Mouse (Mus musculus) layer of hippocampus, adult 18-20 months (tissue): ENCODE results near the gene Fam160a1. TPM values are rescaled to one million over a fixed set of nuclear protein-coding genes. Genes with fewer than 3 reads are reported as not detected.

Experiments used
- DNase-seq, 2 experiments: peaks; one replicate each; pipeline ENCODE4 v3.0.0; 2022; ENCODE audit warnings: low spot score in 2 of 2
- total RNA-seq, 2 experiments: library from RNA; stranded (reverse); gene quantifications; 2 replicates each; pipeline ENCODE4 v1.2.3; 2021

The Fam160a1 gene
- total RNA-seq, 2 experiments from 2014 or later, result 10.1 to 10.5 TPM

DNA sequence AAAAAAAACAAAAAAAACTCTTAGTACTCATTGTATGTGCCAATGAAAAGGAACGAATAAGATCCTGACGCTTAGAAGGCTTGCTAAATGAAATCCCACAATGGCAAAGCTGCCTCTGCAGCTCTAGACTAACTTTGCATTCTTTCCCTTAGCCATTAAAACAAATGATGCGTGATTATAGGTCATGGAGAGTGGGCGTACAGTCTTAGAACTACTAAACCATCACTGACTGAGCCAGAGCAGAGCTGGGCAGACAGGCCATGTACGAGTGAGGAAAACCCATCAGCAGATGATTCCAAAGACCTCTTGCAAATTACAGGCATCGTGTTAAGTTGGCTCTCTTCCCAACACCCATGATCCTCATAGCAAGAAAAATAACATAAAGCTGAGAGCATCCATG, 10.7 kb upstream of the Fam160a1 start:
- DNase-seq, result no peak

DNA sequence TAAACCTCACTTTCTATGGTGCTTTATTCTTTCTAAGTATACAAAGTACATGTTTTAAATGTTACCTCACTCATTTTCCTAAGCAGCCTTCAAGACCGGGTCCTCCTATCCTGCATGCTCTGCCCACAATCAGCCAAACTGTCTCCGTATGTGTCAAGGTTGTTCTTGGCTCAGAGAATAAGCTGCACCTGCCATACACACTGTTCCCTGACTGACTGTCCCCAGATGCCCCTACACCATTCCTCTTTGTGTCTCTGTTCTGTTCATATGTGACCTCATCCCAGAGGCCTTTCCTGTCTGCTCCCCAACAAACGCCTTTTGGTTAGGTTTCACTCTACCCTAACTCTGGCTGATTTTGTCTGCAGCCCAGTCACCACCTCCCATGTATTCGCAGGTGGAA, 10.2 kb upstream of the Fam160a1 start:
- DNase-seq, result no peak

DNA sequence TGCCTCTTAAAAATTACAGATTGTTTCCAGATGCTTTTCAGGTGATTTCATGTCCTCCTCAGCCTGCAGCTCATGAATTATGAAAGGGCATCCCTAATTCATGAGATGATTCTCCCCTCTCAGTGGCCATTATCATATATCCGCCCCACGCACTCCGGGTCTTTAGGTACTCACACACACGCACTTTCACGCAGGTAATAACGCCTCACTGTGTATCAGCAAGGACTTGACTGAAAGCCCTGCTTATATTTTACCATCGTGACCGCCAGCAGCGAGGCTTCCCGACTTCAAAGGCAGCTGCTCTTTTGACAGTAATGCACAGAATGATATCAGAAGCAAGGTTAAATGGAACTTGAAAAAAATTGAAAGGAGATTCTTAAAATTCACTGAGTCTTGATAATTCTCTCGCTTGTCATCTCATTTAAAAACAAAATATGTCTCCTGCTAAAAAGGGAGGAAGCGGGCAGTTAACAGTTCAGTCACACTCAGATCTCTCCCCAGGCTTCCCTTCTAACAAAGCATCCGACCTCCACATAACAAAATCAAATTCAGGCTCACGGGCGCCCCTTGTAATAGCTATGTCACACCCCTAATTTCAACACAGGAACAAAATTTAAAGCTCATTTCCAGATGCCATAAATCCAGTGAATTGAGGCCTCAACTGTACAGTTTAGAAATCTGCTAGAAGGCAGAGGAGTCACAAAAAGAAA, 3.9 kb upstream of the Fam160a1 start:
- DNase-seq, result no peak

DNA sequence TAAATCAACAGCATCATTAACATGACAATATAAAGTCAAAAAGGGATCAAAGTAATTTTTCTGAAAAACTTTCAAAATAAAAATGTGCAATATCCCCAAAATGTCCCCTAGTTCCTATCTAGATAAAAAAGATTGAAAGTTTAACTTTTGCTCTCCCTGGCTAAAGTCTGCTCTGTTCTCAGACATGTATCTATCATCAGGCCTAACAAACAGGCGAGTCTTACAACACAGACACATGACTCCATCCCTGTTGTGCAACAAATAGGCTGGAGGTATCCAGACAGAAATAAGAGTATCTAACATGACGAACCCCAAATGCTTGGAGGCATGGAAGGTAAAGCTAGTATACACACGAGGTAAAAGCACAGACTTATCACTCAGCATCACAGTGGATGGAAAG, 2.2 kb upstream of the Fam160a1 start:
- no peak for DNase-seq

DNA sequence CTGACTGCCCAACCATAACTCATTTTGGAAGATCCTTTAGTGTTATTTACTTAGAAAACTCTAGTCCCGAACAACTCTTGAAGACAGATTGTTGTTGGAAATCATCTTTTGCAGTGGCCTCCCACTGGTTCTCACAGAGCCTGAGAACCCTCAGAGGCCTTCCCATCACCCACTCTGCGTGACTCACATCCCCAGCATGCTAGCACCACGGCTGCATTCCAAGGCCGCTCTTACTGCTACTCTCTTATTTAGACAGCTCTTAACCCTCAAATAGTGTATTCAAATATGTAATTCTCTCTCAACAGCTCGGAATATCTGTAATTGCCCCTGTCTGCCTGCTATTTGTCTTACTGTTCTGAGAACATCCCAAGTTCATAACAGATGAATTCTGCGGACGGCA, 2.9 kb downstream of the Fam160a1 start:
- DNase-seq, result peak; percentile 52 to 69

DNA sequence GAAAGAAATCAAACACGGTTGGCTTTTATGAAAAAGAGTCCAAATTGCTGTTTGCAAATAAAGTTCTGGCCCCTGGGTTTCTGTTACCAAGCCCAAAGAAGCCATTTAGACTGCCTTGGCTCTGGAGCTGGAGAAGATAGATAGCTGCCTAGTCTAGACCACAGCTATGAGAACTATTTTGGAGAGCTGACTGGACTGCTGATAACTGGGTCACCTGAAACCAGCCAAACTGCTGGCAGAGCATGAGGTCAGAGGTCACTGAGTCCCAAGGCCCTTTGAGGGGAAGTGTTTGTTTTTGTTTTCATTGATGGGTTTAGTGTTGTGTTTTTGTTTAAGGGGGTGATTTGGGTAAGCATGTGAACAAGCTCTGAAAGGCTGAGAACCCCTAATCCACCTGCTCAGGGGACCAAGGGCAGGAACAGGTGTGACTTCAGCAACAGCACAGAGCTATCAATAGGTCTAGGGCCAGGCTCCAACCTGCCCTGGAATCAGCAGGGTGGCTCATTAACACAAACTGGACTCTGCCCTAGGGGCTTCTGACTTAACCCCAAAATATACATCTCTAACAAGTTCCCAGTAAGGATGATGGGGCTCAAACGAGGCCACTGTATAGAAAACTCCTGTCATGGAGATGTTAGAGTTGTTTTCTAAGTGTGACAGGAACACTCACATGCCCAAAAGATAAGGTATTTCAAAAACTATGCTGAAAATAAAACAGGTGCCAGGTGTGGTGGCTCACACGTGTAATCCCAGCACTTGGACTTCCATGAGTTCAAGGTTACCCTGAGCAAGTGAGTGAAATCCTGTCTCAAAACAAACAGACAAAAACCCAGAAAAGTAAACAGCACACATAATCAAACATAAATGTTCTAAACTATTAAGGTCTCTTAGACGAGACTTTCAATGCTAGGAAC, 3.7 kb downstream of the Fam160a1 start:
- DNase-seq, result no peak

DNA sequence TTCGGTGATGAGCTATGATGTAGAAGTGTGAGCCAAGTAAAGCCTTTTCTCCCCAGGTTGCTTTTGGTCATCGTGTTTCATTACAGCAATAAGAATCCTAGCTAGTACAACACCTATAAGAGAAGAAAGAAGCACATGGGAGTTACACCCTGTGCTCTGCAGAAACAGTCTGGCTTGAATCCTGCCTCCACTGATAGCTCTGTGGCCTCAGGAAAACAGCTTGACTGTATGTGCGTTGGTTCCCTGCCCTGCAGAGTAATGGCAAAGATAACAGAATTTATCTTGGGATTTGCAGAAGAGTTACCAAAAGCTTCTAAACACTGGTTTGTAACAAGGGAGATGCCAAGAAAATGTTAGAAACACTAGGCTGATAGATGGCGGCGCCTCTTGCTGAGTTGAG, 5.1 kb downstream of the Fam160a1 start:
- no peak for DNase-seq

DNA sequence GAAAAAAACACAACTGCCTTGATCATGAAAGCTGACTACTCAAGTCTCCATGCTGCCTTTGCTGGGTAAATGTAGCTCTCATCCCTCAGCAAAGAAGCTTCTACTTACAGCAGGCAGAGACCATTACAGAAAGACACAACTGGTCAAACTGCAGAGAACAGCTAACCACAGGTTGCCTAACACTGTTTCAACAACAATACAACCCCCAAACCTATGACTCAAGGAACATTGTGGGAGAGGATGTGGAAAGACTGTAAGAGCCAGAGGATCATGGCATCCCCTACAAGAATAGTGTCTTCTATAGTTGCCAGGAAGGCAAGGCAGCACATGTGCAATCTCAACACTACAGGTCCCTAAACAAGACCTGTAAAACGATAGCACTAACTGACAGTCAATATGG, 23.9 kb downstream of the Fam160a1 start:
- DNase-seq, result no peak

DNA sequence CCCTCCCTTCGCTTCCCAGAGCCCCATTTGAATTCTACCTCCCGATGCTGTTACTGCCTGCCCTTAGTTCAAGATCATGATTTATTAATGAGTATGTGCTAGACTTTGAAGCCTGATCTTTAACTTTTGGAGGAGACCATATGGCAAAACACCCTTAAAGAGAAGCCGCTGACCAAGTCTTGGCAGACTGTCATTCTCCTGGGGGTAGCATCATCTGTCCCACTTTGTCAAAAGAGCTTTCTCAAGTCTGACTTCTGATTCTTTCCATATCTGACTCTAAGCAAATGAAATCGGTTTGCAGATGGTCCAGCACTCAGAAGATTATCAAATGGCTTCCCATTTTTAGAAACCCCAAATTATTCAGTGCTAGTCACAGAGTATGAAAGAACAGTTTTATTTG, 27.3 kb downstream of the Fam160a1 start:
- DNase-seq, result no peak

DNA sequence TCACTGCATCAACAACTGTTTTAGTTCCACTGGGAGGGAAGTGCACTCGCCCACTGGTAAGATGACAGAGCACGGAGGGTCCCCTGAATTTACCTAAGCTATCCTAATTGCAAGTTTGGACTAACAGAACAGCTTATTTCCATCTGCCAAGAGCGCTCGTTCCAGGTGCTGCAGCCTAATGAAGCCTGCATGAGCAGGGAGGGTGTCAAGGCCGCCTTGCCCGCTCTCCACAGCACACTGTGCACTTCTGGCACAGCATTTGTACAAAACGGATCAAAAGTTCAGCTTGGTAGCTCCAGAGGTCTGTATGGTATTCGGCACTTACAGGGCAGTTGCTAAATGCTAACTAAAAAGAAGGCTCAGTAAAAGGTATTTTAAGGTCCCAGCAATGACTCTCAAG, 30.6 kb downstream of the Fam160a1 start:
- no peak for DNase-seq

DNA sequence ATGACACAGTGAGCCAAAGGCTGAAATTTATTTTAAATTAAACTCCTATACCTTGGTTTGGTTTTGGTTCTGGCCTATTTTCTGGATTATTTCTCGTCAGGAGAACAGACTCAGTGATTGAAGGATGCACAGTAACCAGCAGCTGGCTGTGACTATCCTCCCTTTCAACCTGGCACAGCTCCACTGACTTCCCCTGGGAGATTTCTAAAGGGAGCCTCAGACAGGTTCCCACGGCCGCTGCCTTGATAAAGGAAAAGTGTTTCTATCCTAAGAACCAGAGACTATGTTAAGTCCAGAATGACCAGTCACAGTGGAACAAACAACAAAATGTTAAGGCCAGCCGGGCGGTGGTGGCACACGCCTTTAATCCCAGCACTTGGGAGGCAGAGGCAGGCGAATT, 36.2 kb downstream of the Fam160a1 start:
- no peak for DNase-seq

DNA sequence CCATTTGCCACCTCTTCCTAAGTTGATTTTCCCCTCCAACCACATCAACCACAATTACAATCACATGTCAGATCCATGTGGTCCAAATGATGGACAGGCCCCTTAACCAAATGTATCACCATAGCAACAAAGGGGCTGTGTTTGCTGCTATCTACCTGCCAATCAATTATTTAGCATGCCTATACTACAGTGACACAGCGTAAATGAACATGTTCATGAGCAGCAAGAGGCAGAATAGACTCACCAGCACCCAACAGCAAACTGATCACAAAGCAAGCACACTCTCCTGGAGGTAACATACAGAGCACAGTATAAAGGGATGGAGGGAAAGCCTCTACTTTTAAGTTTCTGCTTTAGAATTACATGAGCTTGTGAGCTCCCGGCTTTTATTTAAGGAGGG, 36.8 kb downstream of the Fam160a1 start:
- no peak for DNase-seq

DNA sequence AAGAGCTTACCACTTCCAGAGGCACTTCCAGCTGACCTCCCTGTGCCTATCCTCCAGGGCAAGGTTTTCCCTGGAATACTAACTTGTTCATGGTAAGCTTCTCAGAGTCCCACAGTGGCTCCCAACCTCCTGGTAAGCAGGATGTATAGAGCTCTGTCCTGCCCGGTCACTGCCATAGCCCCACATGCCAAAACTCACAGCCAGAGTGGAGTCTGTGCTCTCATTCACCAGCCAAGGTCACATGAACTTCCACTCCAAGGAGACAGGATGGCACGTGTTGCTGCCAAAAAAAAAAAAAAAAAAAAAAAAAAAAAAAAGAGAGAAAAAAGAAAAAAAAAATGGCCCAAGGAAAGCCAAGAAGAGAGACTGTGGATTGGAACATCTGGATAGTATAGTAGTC, 39.2 kb downstream of the Fam160a1 start:
- no peak for DNase-seq

DNA sequence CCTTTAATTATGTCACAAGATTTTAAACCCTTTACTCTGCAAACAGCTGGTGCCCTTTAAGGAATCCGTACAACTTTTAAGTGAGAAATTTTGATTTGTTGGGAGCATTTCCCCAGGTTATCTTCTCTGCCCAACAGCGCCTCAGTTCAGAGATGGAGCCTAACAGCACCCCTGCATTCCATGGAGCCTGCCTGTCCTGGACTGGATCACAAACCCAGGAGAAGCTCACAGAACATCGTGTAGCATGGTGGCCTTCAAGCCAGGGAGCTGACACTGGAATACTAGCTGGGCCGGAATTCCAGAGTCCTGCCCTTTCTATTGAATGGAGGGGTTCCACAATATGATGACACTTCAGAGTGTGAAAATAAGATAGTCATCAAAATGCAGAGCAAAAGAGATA, 39.7 kb downstream of the Fam160a1 start:
- no peak for DNase-seq

DNA sequence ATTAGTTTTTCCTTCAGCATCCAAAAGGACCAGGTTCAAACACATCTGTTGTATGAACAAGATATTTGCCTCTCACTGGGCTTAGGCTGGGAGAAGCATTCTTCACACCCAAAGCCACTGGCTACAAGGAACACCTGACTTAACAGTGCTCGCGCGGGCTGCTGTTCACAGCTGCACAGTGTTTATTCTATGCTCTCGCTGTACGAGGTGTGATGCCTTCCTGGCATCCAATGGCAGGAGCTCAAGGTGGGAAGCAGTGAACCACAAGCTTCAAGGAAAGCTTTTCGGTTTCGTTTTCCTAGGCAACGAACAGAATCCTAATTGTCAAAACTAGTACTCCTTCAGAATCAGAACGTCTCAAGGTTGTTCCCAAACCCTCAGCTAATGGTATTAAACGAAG, 40.4 kb downstream of the Fam160a1 start:
- no peak for DNase-seq

DNA sequence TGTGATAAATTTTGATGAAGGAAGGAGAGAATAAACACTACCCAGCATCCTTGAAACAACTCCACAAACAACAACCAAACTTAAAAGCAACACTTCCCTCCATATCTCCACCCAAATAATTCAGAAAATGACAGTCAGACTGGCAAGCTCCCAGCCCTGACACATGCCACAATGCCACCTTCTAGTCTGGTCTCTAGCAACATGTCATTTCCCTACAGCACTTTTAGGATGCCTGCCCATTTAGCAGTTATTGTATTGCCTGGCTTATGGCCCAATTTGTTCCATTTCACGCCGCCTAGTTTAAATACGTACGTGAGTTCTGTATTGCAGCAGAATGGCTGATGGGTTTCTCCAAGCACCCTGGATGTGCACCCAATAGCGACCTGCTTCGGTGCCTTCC, 41.0 kb downstream of the Fam160a1 start:
- no peak for DNase-seq

DNA sequence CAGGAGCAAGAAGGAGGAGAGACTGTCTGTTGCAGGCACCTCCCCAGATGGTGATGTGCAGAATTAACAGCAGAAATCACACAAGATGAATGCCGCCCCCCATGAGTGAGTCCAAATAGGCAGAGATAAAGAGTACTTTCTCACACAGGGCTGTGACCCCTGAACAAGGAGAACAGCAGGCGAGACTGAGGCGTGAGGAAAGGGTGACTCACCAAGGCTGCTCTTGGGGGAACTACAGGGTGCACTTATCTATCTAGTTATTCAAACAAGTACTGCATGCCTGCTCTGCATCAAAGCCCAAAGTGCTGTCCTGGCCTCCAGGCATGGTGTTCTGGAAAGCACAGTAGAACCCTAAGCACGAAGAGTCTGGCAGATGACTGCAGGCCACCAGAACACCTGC, 43.2 kb downstream of the Fam160a1 start:
- DNase-seq, result peak in 1 of 2 experiments; percentile 33

DNA sequence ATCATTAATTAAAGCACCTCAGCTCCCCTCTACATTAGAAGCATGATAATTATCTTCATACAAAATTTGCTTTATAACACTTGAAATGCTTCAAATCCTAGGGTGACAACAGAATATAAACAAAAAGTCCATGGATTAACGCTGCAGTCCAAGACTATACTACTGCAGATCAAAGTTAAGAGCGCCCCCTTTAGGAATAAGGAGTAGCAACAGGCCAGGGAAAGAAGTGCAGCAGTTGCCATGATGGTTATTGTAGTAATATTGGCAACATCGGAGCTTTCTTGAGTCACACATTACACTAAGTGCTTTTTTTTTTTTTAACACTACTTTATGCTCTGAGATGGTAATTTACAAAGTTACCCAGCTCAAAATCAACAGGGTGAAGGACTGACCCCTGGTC, 43.7 kb downstream of the Fam160a1 start:
- DNase-seq, result peak in 1 of 2 experiments; percentile 39

DNA sequence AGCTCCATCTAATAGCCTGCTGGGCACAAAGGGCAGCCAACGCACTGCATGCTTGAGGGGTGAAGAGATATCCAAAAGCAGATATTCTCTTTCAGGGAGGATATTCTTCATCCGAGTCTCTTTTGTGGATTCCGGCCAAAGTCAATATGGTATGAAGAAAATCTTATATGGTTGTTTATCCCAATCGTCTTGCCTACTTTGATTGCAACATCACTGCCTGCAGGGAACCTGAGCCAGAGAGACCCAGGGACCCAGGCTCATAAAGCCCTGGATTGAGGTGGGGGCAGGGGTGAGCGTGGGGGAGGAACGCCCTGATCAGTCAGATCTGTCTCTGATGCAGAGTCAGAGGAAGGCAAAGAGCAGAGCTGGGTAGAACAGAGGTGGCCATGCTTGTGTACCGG, 52.2 kb downstream of the Fam160a1 start:
- DNase-seq, result no peak

DNA sequence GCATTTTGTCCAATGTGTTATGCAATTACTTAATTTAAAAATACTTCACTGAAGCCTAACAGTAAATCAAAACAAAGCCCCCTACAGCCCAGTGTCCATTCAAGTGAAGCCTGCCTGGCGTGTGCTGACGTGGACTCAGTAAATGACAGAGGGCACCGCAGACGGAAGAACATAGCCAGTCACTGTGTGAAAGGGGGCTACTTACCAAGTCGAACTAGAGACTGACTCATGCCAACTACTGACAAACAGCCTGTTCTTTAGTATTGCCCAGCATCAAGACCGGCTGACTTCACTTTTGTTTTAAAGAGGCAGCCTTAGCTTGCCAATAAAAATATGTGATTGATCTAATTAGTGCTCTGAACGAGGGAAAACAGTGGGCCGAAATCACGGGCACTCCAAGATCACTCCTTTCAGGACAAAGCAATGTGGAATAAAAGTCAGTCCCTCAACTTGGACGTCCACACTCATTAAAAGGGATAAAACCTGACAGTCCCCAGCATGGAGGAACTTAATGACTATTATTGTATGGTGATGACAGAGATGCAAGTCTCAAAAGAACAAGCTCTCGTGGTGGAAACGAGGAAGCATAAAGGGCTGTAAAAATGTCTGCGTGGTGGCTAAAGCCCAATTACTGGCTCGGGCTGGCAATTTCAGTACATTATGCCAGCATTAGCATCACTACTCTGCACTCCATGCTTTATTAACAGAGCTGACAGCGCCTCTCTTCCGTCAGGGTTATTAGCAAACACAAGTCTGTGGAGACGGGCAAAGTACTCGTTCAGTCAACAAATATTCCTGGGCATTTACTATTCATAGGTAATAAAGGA, 52.9 kb downstream of the Fam160a1 start:
- no peak for DNase-seq

DNA sequence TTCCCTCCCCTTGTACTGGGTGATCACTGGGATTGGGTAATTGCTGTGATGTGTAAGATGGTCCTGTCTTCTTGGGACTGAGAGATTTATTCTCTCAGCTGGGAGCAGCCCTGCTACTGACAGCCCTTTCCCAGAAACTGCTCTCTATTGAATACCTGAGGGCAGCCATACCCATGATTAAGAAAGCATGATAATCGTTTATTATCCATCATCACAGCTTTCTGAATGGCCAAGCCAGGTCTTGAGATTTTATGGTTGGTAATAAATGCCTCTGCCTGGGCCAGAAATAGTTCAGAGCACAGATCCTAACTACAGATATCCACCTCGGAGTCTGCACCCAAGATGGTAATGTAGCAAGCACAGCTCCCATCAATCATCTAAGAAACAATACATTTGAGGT, 59.1 kb downstream of the Fam160a1 start:
- DNase-seq, result no peak

DNA sequence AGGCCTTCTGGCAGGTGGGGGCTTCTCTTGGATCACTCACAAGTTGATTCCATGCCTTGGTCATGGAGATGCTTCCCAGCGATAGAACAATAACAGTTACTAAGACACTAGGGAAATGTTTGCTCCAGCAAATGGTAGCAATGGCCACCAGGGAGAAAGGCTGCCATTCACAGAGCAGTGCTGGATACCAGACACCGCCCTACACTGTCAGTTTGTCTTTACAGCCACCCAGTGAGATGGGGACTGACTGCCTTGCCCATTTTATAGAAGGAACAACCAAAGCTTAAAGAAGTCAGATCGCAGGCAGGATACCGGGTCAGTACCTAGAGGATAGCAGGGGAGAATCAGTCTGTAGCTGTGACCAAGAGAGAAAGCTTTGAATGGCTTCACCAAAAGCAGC, 59.7 kb downstream of the Fam160a1 start:
- DNase-seq, result no peak
